Mouse (Mus musculus): ENCODE data around the gene Lcp1.

Gene Lcp1

DNA sequence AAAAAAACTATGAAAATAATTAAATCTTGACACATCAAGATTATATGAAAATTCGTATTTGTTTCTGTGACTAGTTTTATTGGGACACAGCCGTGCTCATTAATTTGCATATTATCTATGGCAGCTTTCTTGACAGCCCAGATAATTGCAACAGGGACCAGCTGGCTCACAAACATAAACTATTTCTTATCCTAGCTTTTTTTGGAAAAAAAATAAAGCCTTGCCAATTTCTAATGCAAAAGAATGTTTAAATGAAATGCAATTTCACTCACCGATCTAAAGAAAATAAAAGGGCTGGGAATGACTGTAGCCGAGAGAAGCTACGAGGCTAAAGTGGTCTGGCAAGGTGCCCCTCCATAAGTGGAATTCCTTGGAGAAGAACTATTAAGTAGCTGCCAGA lies 149.5 kb downstream of the Lcp1 start:
- no peak for DNase-seq (ENCODE audit: low read depth, low spot score)

All from forelimb bud, embryonic 11.5 days (tissue).